8 mouse cellular contexts compared by ENCODE assay signal in genomic region chr2:85047596-85048167, GRCm38 (mm10). TPM values are rescaled to one million over a fixed set of nuclear protein-coding genes. Genes with fewer than 3 reads are reported as not detected.
A peak's percentile ranks its signal among the peaks of the same experiment; 100 is the strongest.
DNase-seq lines count a peak whose midpoint lies in the region; ATAC-seq and TF ChIP-seq lines count a peak whose summit lies in the region.

Tnks1bp1 (plus strand) TSS chr2:85048022.

- TF ChIP-seq EP300 in MEL (IDR thresholded peaks at IDR 0.05; ENCODE audit: low read depth in 1 of 2, low read length in 2 of 2) = peak in 1 of 2 experiments; percentile 47; a peak in 1 of 4 replicates

- peaks cover 0 to 4% of the 10 kb centered on the region in 2 experiments; a peak in 2 of 4 replicates for H3K4me1 ChIP-seq in MEL (ENCODE audit: control insufficient read depth in 1 of 2, insufficient read depth in 2 of 2, low read length in 2 of 2)
- H3K4me1 ChIP-seq in cerebellum, adult 2 months (ENCODE audit: control insufficient read depth, insufficient read depth, low read length) = peaks cover 6% of the 10 kb centered on the region; the same call in 1 of the 2 replicates
- H3K4me1 ChIP-seq in forebrain, postnatal 0 days (ENCODE audit: insufficient read depth) = peaks cover 30% of the 10 kb centered on the region
- peaks cover 50% of the 10 kb centered on the region for H3K4me1 ChIP-seq in lung, embryonic 15.5 days

- no peaks in the 10 kb centered on the region for H3K27me3 ChIP-seq in MEL (ENCODE audit: control insufficient read depth in 1 of 2, insufficient read depth in 2 of 2, low read length in 2 of 2)
- no peaks in the 10 kb centered on the region for H3K27me3 ChIP-seq in cerebellum, adult 2 months (ENCODE audit: control insufficient read depth, insufficient read depth, low read length)
- no peaks in the 10 kb centered on the region for H3K27me3 ChIP-seq in forebrain, postnatal 0 days (ENCODE audit: insufficient read depth, low read length)
- no peaks in the 10 kb centered on the region for H3K27me3 ChIP-seq in lung, embryonic 15.5 days

- peak within 1 kb of the TSS; percentile 54 for H3K4me2 ChIP-seq in forebrain, postnatal 0 days (ENCODE audit: low read depth)
- H3K4me2 ChIP-seq in lung, embryonic 15.5 days = peak within 1 kb of the TSS; percentile 70

- no peaks in the 10 kb centered on the region for H3K9me3 ChIP-seq in MEL (replicated peaks; ENCODE audit: insufficient read depth, low read length)
- no peaks in the 10 kb centered on the region for H3K9me3 ChIP-seq in forebrain, postnatal 0 days (ENCODE audit: low read length)
- H3K9me3 ChIP-seq in lung, embryonic 15.5 days = no peaks in the 10 kb centered on the region

- no peak for TF ChIP-seq RAD21 in MEL (IDR thresholded peaks at IDR 0.05; ENCODE audit: low read depth, low read length)

- peaks cover 4 to 7% of the 10 kb centered on the region in 2 experiments; a peak in 3 of 4 replicates for H3K36me3 ChIP-seq in MEL (ENCODE audit: control insufficient read depth in 1 of 2, insufficient read depth in 2 of 2, low read length in 2 of 2)
- H3K36me3 ChIP-seq in forebrain, postnatal 0 days (ENCODE audit: insufficient read depth) = peaks cover 51% of the 10 kb centered on the region
- peaks cover 53% of the 10 kb centered on the region for H3K36me3 ChIP-seq in lung, embryonic 15.5 days

- peak within 1 kb of the TSS; percentile 76 for H3K9ac ChIP-seq in MEL (ENCODE audit: control insufficient read depth, low read depth, low read length, poor library complexity, severe bottlenecking)
- peak within 1 kb of the TSS; percentile 76 for H3K9ac ChIP-seq in forebrain, postnatal 0 days
- peak within 1 kb of the TSS; percentile 72 for H3K9ac ChIP-seq in lung, embryonic 15.5 days

- H3K27ac ChIP-seq in MEL (ENCODE audit: control insufficient read depth, low read depth, low read length) = peak within 1 kb of the TSS; percentile 12
- peak within 1 kb of the TSS; percentile 18; the same call in 1 of the 2 replicates for H3K27ac ChIP-seq in cerebellum, adult 2 months (ENCODE audit: insufficient read depth, low read length)
- H3K27ac ChIP-seq in forebrain, postnatal 0 days (ENCODE audit: low read depth, low read length) = peak within 1 kb of the TSS; percentile 89
- H3K27ac ChIP-seq in lung, embryonic 15.5 days = peak within 1 kb of the TSS; percentile 96

- TF ChIP-seq POLR2A in MEL (IDR thresholded peaks at IDR 0.05; ENCODE audit: control insufficient read depth in 1 of 2, insufficient read depth in 1 of 2, low read depth in 1 of 2, low read length in 2 of 2, poor library complexity in 1 of 2) = peak in 1 of 2 experiments; percentile 57; a peak in 1 of 4 replicates
- peak; percentile 37; the same call in 1 of the 2 replicates for TF ChIP-seq POLR2A in cerebellum, adult 2 months (IDR thresholded peaks at IDR 0.05; ENCODE audit: borderline replicate concordance, insufficient read depth, low read length)

- peak within 1 kb of the TSS; percentile 56 to 92 for H3K4me3 ChIP-seq in MEL (ENCODE audit: control insufficient read depth in 1 of 2, insufficient read depth in 1 of 2, low read depth in 2 of 2, low read length in 2 of 2)
- H3K4me3 ChIP-seq in cerebellum, adult 2 months (replicated peaks; ENCODE audit: insufficient read depth, low read depth, low read length) = peak within 1 kb of the TSS; percentile 60
- peak within 1 kb of the TSS; percentile 68 for H3K4me3 ChIP-seq in forebrain, postnatal 0 days (ENCODE audit: low read depth, low read length)
- H3K4me3 ChIP-seq in lung, embryonic 15.5 days = peak within 1 kb of the TSS; percentile 71

- no peak for TF ChIP-seq CTCF in MEL (IDR thresholded peaks at IDR 0.05 in 2 of 3, conservative IDR thresholded peaks at IDR 0.05 in 1 of 3; ENCODE audit: control insufficient read depth in 1 of 3, insufficient read depth in 1 of 3, low read depth in 2 of 3, low read length in 3 of 3, poor library complexity in 1 of 3, severe bottlenecking in 1 of 3)
- TF ChIP-seq CTCF in cerebellum, adult 2 months (IDR thresholded peaks at IDR 0.05; ENCODE audit: borderline replicate concordance, insufficient read depth, low read depth, low read length) = no peak
- TF ChIP-seq CTCF in forebrain, postnatal 0 days (IDR thresholded peaks at IDR 0.05; ENCODE audit: low read depth) = no peak

- peak; percentile 89 for ATAC-seq in forebrain, postnatal 0 days
- peak; percentile 77 for ATAC-seq in lung, embryonic 15.5 days (ENCODE audit: borderline replicate concordance, extremely low read depth, low FRiP score, low TSS enrichment)

- WGBS in cerebellum, adult 2 months = under 1% methylated on average over 42 of the region's 42 CpGs
- 3% methylated on average over 42 of the region's 42 CpGs for WGBS in forebrain, postnatal 0 days
- WGBS in lung, embryonic 15.5 days = under 1% methylated on average over 39 of the region's 42 CpGs

- peak; percentile 97 for DNase-seq in MEL (ENCODE audit: low read depth, low spot score)
- DNase-seq in cerebellum, adult 2 months = peak; percentile 94 to 95
- peak; percentile 93 for DNase-seq in forebrain, postnatal 0 days
- peak; percentile 97 for DNase-seq in heart, postnatal 4 days
- peak; percentile 95 to 96 for DNase-seq in layer of hippocampus, adult 8-10 months (ENCODE audit: low spot score in 2 of 2)
- peak; percentile 95 for DNase-seq in ovary, adult 18-20 months (ENCODE audit: low spot score)
- peak; percentile 91 for DNase-seq in thymus, postnatal 0 days (ENCODE audit: low spot score)

- H3K79me2 ChIP-seq in MEL (ENCODE audit: control insufficient read depth, insufficient read depth, low read length, poor library complexity) = no peaks in the 10 kb centered on the region; the same call in 1 of the 2 replicates

TF ChIP-seq in MEL, 35 proteins besides CTCF, POLR2A, EP300 and RAD21:
- TF ChIP-seq GATA1 (IDR thresholded peaks at IDR 0.05; ENCODE audit: low read depth, low read length) = 0 out of 2 replicates have a peak, but pooled peaks have one; percentile 10
- no peak for TF ChIP-seq USF2 (IDR thresholded peaks at IDR 0.05; ENCODE audit: borderline replicate concordance in 1 of 2, insufficient read depth in 1 of 2, low read depth in 1 of 2, low read length in 2 of 2)
- peak; percentile 68 for TF ChIP-seq SIN3A (IDR thresholded peaks at IDR 0.05; ENCODE audit: low read length)
- TF ChIP-seq UBTF (IDR thresholded peaks at IDR 0.05; ENCODE audit: borderline replicate concordance, insufficient read depth, low read depth, low read length) = no peak
- peak; percentile 84 for TF ChIP-seq POLR2AphosphoS2 (IDR thresholded peaks at IDR 0.05; ENCODE audit: low read length)
- TF ChIP-seq TBP (IDR thresholded peaks at IDR 0.05; ENCODE audit: low read depth, low read length) = 0 out of 2 replicates have a peak, but pooled peaks have one; percentile 42
- TF ChIP-seq SMC3 (IDR thresholded peaks at IDR 0.05; ENCODE audit: low read depth, low read length) = no peak
- TF ChIP-seq MYB (IDR thresholded peaks at IDR 0.05; ENCODE audit: low read depth, low read length) = peak; percentile 39; the same call in 1 of the 2 replicates
- TF ChIP-seq ZMIZ1 (IDR thresholded peaks at IDR 0.05; ENCODE audit: low read depth, low read length) = no peak
- TF ChIP-seq NELFE (IDR thresholded peaks at IDR 0.05; ENCODE audit: low read depth, low read length) = 0 out of 2 replicates have a peak, but pooled peaks have one; percentile 29
- no peak for TF ChIP-seq MYC (IDR thresholded peaks at IDR 0.05; ENCODE audit: low read depth, low read length)
- TF ChIP-seq NRF1 (IDR thresholded peaks at IDR 0.05; ENCODE audit: insufficient read depth, low read depth, low read length, poor library complexity, severe bottlenecking) = peak; percentile 35; the same call in 1 of the 2 replicates
- peak; percentile 27; the same call in 1 of the 2 replicates for TF ChIP-seq TCF12 (IDR thresholded peaks at IDR 0.05; ENCODE audit: low read depth, low read length)
- peak; percentile 84 for TF ChIP-seq HCFC1 (IDR thresholded peaks at IDR 0.05; ENCODE audit: low read depth, low read length)
- peak; percentile 23; the same call in 1 of the 2 replicates for TF ChIP-seq MXI1 (IDR thresholded peaks at IDR 0.05; ENCODE audit: low read depth, low read length)
- peak; percentile 62 for TF ChIP-seq ETS1 (IDR thresholded peaks at IDR 0.05; ENCODE audit: low read depth, low read length)
- peak; percentile 93 for TF ChIP-seq RCOR1 (IDR thresholded peaks at IDR 0.05; ENCODE audit: low read depth, low read length)
- TF ChIP-seq ZKSCAN1 (IDR thresholded peaks at IDR 0.05; ENCODE audit: low read depth, low read length) = no peak
- no peak for TF ChIP-seq E2F4 (IDR thresholded peaks at IDR 0.05; ENCODE audit: borderline replicate concordance, low read depth, low read length)
TF ChIP-seq in MEL: peak in this region for 12.

RNA-seq across cellular contexts. Expression of gene Tnks1bp1, which starts in this region (rescaled TPM):
- total RNA-seq in MEL (2012; rRNA removed) = 5.5 and 5.9 TPM in 2 replicates
- polyA plus RNA-seq in MEL (2012; ENCODE audit: insufficient read depth in 1 of 2, insufficient read length in 2 of 2, low read depth in 1 of 2, low replicate concordance in 2 of 2, missing spikeins in 1 of 2) = 1 to 10 TPM in 1 of 2 experiments, not detected in 1; 9.9 TPM
- polyA plus RNA-seq in cerebellum, adult 2 months (2012; rRNA removed) = 38.4 and 39.6 TPM in 2 replicates
- total RNA-seq in forebrain, postnatal 0 days (2014; rRNA removed) = 47.9 and 77.0 TPM in 2 replicates
- 15.7 and 22.8 TPM in 2 replicates for polyA plus RNA-seq in forebrain, postnatal 0 days (2015; fragmentation: Nextera tagmentation; extraction: Ambion mirVana)
- 10 to 100 TPM; 87.1 to 88.2 TPM for total RNA-seq in heart, postnatal 4 days (2021)
- 100 to 1,000 TPM; 160 to 169 (median 163) TPM for total RNA-seq in layer of hippocampus, adult 8-10 months (2022)
- polyA plus RNA-seq in lung, embryonic 15.5 days (2015; fragmentation: Nextera tagmentation; extraction: Ambion mirVana) = 38.8 and 53.6 TPM in 2 replicates
- 8.1 and 8.5 TPM in 2 replicates for polyA plus RNA-seq in thymus, postnatal 0 days (2015; fragmentation: Nextera tagmentation; extraction: Ambion mirVana)

Comparison
In these comparisons a context has a peak if more than half of its experiments do, and no peak if none do; other contexts are left out.
1. Peak in every context shown above with its lines: DNase-seq, ATAC-seq, H3K4me3 ChIP-seq and H3K27ac ChIP-seq.
2. H3K27ac ChIP-seq: peak in every context shown above with its lines; median percentile 96 in lung, embryonic 15.5 days; 89 in forebrain, postnatal 0 days; 18 in cerebellum, adult 2 months; 12 in MEL.